Mouse (Mus musculus): ENCODE results near the gene Dip2c. TPM values are rescaled to one million over a fixed set of nuclear protein-coding genes. Genes with fewer than 3 reads are reported as not detected.

The Dip2c gene
- polyA plus RNA-seq, 1 experiment from 2014 or later: 3.9 TPM

- H3K9me3 ChIP-seq: no peaks in the 10 kb centered on the region
- 0 out of 2 replicates have a peak overlapping the region, but pooled peaks have one; percentile 3 for H3K27ac ChIP-seq
- peaks cover 1% of the 10 kb centered on the region; the same call in 1 of the 2 replicates for H3K4me1 ChIP-seq
- H3K4me3 ChIP-seq: peak overlapping the region; percentile 47
- WGBS: 45% methylated on average over 21 of the region's 21 CpGs
- H3K27me3 ChIP-seq (ENCODE audit: insufficient read depth, poor library complexity, severe bottlenecking): no peaks in the 10 kb centered on the region
- no peaks in the 10 kb centered on the region for H3K36me3 ChIP-seq
- peak; percentile 77 for DNase-seq (ENCODE audit: low spot score)
Measured at GRCm38 (mm10) chr13:9494726-9495125, 218.4 kb downstream of the Dip2c start.

GRCm38 (mm10) chr13:9504118-9504856 is 228.0 kb downstream of the Dip2c start:
- Histone ChIP-seq H3K27ac (peak overlapping the region; percentile 17; the same call in 1 of the 2 replicates), H3K9me3 (no peaks in the 10 kb centered on the region), H3K4me1 (peaks cover 8% of the 10 kb centered on the region), H3K36me3 (no peaks in the 10 kb centered on the region), H3K4me3 (peak overlapping the region; percentile 6; the same call in 1 of the 2 replicates), H3K27me3 (ENCODE audit: insufficient read depth, poor library complexity, severe bottlenecking) (no peaks in the 10 kb centered on the region)
- DNase-seq (ENCODE audit: low spot score): no peak
- whole genome bisulfite sequencing: 35% methylated on average over 6 of the region's 6 CpGs

GRCm38 (mm10) chr13:9538556-9538955 is 262.2 kb downstream of the Dip2c start:
- Histone ChIP-seq H3K4me1 (no peaks in the 10 kb centered on the region), H3K27ac (no peak overlapping the region), H3K4me3 (no peak overlapping the region), H3K36me3 (no peaks in the 10 kb centered on the region), H3K27me3 (ENCODE audit: insufficient read depth, poor library complexity, severe bottlenecking) (no peaks in the 10 kb centered on the region), H3K9me3 (no peaks in the 10 kb centered on the region)
- DNase-seq (ENCODE audit: low spot score): no peak

GRCm38 (mm10) chr13:9547698-9548344 is 271.5 kb downstream of the Dip2c start:
- no peaks in the 10 kb centered on the region for H3K27me3 ChIP-seq (ENCODE audit: insufficient read depth, poor library complexity, severe bottlenecking)
- H3K27ac ChIP-seq: no peak overlapping the region
- 11% methylated on average over 9 of the region's 9 CpGs for WGBS
- H3K9me3 ChIP-seq: no peaks in the 10 kb centered on the region
- H3K4me1 ChIP-seq: peaks cover 5% of the 10 kb centered on the region; the same call in 1 of the 2 replicates
- no peak for DNase-seq (ENCODE audit: low spot score)
- no peaks in the 10 kb centered on the region for H3K36me3 ChIP-seq
- peak overlapping the region; percentile 8; the same call in 1 of the 2 replicates for H3K4me3 ChIP-seq

GRCm38 (mm10) chr13:9562099-9562498 is 285.8 kb downstream of the Dip2c start:
- no peaks in the 10 kb centered on the region for H3K4me1 ChIP-seq
- no peak overlapping the region for H3K4me3 ChIP-seq
- DNase-seq (ENCODE audit: low spot score): no peak
- no peak overlapping the region for H3K27ac ChIP-seq
- no peaks in the 10 kb centered on the region for H3K9me3 ChIP-seq
- no peaks in the 10 kb centered on the region for H3K27me3 ChIP-seq (ENCODE audit: insufficient read depth, poor library complexity, severe bottlenecking)
- no peaks in the 10 kb centered on the region for H3K36me3 ChIP-seq
- WGBS: 81% methylated on average over 1 of the region's 1 CpGs

- H3K36me3 ChIP-seq: no peaks in the 10 kb centered on the region
- H3K27ac ChIP-seq: no peak overlapping the region
- 11% methylated on average over 2 of the region's 2 CpGs for WGBS
- DNase-seq (ENCODE audit: low spot score): no peak
- no peaks in the 10 kb centered on the region for H3K4me1 ChIP-seq
- H3K27me3 ChIP-seq (ENCODE audit: insufficient read depth, poor library complexity, severe bottlenecking): no peaks in the 10 kb centered on the region
- H3K9me3 ChIP-seq: no peaks in the 10 kb centered on the region
- no peak overlapping the region for H3K4me3 ChIP-seq
Measured at GRCm38 (mm10) chr13:9562921-9563320, 286.6 kb downstream of the Dip2c start.

- H3K4me3 ChIP-seq: no peak overlapping the region
Measured at GRCm38 (mm10) chr13:9568852-9569251, 292.5 kb downstream of the Dip2c start.

GRCm38 (mm10) chr13:9576686-9577085 is 300.4 kb downstream of the Dip2c start:
- WGBS: 81% methylated on average over 4 of the region's 4 CpGs
- Histone ChIP-seq H3K9me3 (no peaks in the 10 kb centered on the region), H3K4me1 (no peaks in the 10 kb centered on the region), H3K27me3 (ENCODE audit: insufficient read depth, poor library complexity, severe bottlenecking) (no peaks in the 10 kb centered on the region), H3K4me3 (no peak overlapping the region), H3K27ac (no peak overlapping the region), H3K36me3 (peaks cover 2% of the 10 kb centered on the region; the same call in 1 of the 2 replicates)
- DNase-seq (ENCODE audit: low spot score): no peak

More at GRCm38 (mm10) chr13:9568852-9569251, 292.5 kb downstream of the Dip2c start:
- Histone ChIP-seq H3K9me3 (no peaks in the 10 kb centered on the region), H3K27me3 (ENCODE audit: insufficient read depth, poor library complexity, severe bottlenecking) (no peaks in the 10 kb centered on the region), H3K4me1 (no peaks in the 10 kb centered on the region), H3K36me3 (peaks cover 11% of the 10 kb centered on the region), H3K27ac (no peak overlapping the region)
- WGBS: 86% methylated on average over 5 of the region's 5 CpGs
- DNase-seq (ENCODE audit: low spot score): no peak

GRCm38 (mm10) chr13:9578456-9578855 is 302.1 kb downstream of the Dip2c start:
- Histone ChIP-seq H3K36me3 (peaks cover 2% of the 10 kb centered on the region; the same call in 1 of the 2 replicates), H3K27ac (no peak overlapping the region), H3K4me1 (no peaks in the 10 kb centered on the region), H3K9me3 (no peaks in the 10 kb centered on the region), H3K27me3 (ENCODE audit: insufficient read depth, poor library complexity, severe bottlenecking) (no peaks in the 10 kb centered on the region), H3K4me3 (no peak overlapping the region)
- 80% methylated on average over 4 of the region's 4 CpGs for WGBS
- DNase-seq (ENCODE audit: low spot score): no peak

GRCm38 (mm10) chr13:9581821-9582220 is 305.5 kb downstream of the Dip2c start:
- Histone ChIP-seq H3K36me3 (peaks cover under 1% of the 10 kb centered on the region; the same call in 1 of the 2 replicates), H3K4me3 (no peak overlapping the region), H3K9me3 (no peaks in the 10 kb centered on the region), H3K27ac (no peak overlapping the region), H3K4me1 (no peaks in the 10 kb centered on the region), H3K27me3 (ENCODE audit: insufficient read depth, poor library complexity, severe bottlenecking) (no peaks in the 10 kb centered on the region)
- no peak for DNase-seq (ENCODE audit: low spot score)

GRCm38 (mm10) chr13:9583579-9583978 is 307.3 kb downstream of the Dip2c start:
- Histone ChIP-seq H3K27ac (no peak overlapping the region), H3K4me3 (no peak overlapping the region), H3K27me3 (ENCODE audit: insufficient read depth, poor library complexity, severe bottlenecking) (no peaks in the 10 kb centered on the region), H3K4me1 (no peaks in the 10 kb centered on the region), H3K9me3 (no peaks in the 10 kb centered on the region), H3K36me3 (no peaks in the 10 kb centered on the region)
- DNase-seq (ENCODE audit: low spot score): no peak

- H3K4me1 ChIP-seq: no peaks in the 10 kb centered on the region
- no peak overlapping the region for H3K27ac ChIP-seq
- H3K36me3 ChIP-seq: no peaks in the 10 kb centered on the region
- no peaks in the 10 kb centered on the region for H3K27me3 ChIP-seq (ENCODE audit: insufficient read depth, poor library complexity, severe bottlenecking)
- no peak overlapping the region for H3K4me3 ChIP-seq
- no peak for DNase-seq (ENCODE audit: low spot score)
- no peaks in the 10 kb centered on the region for H3K9me3 ChIP-seq
- WGBS: 82% methylated on average over 6 of the region's 6 CpGs
Measured at GRCm38 (mm10) chr13:9599334-9600096, 323.2 kb downstream of the Dip2c start.

- Histone ChIP-seq H3K27me3 (ENCODE audit: insufficient read depth, poor library complexity, severe bottlenecking) (no peaks in the 10 kb centered on the region), H3K36me3 (peaks cover 2% of the 10 kb centered on the region; the same call in 1 of the 2 replicates), H3K9me3 (no peaks in the 10 kb centered on the region), H3K4me1 (no peaks in the 10 kb centered on the region), H3K4me3 (no peak overlapping the region), H3K27ac (no peak overlapping the region)
- 76% methylated on average over 3 of the region's 3 CpGs for WGBS
- DNase-seq (ENCODE audit: low spot score): no peak
Measured at GRCm38 (mm10) chr13:9601350-9601749, 325.0 kb downstream of the Dip2c start.
